Mouse (Mus musculus) activated CD4-positive, CD25-positive, alpha-beta regulatory T cell, adult 4 months (primary cell): ENCODE measurements around the gene Lhb. TPM values are rescaled to one million over a fixed set of nuclear protein-coding genes. Genes with fewer than 3 reads are reported as not detected.
"Not testable (repeated sequence)": the region's sequence is repeated elsewhere in the genome, so short reads cannot be mapped to it uniquely, and the experiment has no call there.

ENCODE experiments used
- ATAC-seq: one replicate; pipeline ENCODE4 v1.8.0; 2017
- polyA plus RNA-seq, 2 experiments: library from polyadenylated mRNA; unstranded; fragments of 100-300 nt; shearing (Covaris generic); gene quantifications; one replicate each; pipeline ENCODE4 v1.2.1; 2017

Lhb gene
- polyA plus RNA-seq, 2 experiments from 2014 or later, result not detected

DNA sequence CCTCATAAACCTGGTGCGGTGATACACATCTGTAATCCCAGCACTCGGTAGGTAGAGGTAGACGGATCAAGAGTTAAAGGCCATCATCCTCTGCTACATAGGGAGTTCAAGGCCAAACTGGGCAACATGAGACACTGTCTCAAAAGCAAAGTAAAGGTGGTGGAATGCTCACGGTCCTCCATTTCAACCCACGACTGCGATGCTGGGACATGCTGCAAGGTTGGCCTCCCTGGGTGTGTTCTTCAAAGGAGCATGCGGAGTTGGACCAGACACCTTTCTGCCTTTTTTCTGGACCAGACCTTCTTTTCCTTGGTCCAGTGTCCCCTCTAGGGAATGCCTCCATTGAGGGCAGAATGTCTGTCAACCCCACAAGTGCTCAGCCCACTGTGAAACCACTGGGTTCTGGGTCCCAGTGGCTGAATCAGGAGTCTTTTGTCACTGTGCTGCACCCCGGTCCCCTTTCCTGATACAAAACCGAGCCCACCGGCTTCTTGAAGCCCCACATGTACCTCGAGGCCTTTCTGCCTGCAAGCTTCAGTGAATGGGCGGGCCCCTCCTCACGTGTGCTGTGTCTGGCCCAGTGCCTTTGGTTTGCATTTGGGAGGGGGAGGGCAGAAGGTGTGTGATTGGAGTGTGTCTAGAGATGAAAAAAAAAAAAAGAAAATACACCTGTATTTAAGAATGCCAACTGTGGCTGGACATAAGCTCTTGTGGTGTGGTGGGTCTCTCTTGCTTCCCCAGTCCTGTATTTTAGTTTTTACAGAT, 35.5 kb downstream of the Lhb start:
- no peak for ATAC-seq

- no peak for ATAC-seq
These were observed 36.1 kb downstream of the Lhb start for GRCm38 (mm10) chr7:45456721-45457203.

DNA sequence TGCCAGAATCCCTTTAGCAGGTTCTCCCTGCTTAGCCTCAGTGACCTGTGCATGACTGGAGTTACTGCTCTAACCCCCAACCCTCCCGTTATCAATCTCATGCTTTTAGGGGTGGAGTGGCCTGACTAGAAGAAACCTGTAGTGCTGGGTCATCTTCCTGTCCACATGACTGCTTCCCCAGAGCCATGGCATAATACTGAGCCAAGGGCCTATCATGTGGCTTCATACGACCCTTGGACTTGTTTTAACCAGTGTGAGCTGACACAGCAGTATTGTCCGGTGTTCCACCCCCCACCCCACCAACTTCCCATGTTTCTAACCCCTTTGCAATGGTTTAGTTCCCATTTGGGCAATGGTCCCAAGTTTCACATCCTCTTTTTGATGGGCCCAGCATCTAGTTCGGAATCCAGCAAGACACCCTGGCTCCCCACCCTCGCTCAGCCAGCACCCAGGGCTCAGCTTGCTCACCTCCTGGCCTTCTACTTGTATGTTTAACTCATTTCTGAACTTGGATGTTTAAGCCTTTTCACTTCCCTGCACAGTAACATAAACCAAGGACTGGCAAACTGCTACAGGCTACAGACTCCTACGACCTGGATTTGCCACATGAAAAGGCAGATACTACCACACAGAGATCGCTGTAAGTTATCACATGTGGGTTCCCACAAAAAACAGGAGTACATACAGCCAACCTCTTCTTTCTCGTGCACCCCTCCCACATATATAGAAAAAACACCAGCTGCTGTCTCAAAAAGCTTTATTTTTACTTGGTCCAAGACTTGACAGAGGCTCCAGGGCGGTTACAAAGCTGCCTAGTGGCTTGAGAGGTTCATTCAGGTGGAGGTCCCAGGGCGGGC, 36.8 kb downstream of the Lhb start:
- no peak for ATAC-seq

DNA sequence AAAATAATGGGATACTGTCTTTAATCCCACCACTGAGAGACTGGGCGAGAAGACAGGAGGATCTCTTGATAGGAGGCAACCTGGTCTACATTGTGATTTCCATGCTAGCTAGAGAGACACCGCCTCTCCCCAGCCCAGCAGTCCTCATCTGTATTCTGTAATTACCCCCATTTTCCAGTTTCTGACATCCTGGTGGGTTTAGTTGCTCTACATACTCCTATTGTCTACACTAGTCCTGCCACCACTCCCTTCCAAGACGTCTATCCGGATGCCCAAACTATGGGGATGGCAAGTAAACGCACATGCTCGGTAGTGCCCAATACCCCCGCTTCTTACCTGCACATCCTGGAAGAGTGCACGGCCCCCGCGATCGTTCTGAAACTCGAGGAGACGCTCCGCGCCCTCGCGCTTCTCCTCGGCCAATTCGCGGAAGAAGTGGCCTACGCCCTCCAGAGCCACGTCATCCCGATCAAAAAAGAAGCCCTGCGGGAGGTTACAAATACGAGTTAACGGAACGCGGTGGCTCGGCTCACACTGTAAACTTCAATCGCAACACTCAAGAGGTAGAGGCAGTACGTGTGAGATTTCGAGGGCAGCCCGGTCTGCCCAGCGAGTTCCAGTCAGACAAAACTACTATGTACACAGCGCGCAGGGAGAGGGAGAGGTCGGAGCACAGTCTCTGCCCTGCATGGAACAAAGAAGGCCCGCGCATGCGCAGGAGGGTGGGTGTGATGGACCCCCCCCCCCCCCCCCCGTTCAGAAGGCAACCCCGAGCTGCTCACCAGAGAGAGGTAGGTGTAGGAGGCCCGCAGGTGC, 38.3 kb downstream of the Lhb start:
- peak; percentile 45 for ATAC-seq

GRCm38 (mm10) chr7:45459564-45460140, 39.0 kb downstream of the Lhb start, which contains the start of gene Ftl1:
TSS of gene Ftl1 (minus strand) at chr7:45459884.
- peak; percentile 89 for ATAC-seq

DNA sequence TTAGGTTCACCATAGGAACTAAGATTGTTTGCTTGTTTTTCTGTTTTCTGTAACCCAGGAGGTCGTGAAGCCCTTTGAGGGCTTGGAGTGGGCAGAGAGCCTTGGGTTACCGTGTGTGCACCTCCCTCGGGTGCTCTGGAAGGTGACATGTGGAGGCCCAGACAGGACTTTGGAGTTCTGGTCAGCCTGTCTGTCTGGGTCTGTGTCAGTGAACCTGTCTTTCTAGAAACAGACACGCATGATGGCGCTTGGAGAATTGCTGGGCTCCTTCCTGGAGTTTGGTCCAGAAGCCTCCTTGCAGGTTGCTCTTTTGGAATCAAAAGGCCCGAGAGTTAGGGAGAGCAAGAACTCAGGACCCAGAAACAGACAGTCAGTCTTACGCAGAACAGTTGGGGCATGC, 39.8 kb downstream of the Lhb start:
- ATAC-seq, result no peak

DNA sequence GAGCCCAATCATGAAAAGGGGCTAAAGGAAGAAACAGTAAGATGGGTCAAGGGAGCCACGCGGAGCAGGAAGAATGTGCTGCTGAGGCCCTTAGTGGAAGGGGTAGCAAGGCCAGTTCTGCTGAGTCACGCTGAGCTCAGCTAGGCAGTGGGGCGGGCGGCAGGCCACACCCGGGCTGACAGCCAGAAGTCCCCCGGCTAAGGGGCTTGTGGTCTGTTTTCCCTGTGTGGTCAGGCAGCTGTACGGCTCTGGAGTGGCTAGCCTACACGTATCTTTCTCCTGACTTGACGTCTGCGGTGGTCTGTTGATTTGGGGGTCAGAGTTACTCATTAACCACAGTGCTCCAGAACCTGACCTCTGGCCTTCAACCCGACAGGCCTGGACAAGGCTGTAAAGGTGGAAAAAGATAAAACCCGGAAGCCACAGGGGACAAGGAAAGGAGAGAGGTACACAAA, 40.3 kb downstream of the Lhb start:
- ATAC-seq, result no peak

GRCm38 (mm10) chr7:45461326-45461725, 40.7 kb downstream of the Lhb start:
- no peak for ATAC-seq

GRCm38 (mm10) chr7:45461781-45462180, 41.2 kb downstream of the Lhb start:
- ATAC-seq, result no peak

DNA sequence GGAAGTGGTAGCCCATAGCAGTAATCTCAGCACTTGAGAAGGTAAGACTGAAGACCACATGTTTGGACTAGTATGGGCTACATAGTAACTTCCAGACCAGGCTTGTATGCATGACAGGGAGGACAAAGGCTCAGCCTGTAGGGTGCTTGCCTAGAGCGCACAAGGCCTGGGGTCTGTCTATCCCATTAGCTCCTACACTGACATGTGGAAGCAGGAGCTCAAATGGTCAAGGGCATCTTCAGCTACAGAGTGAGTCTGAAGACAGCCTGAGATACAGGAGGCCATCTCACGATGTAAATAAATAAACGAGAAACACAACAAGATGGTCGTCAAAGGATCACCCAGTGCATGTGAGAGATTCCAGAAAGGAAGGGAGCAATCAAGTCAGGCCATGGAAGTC, 41.7 kb downstream of the Lhb start:
- no peak for ATAC-seq

DNA sequence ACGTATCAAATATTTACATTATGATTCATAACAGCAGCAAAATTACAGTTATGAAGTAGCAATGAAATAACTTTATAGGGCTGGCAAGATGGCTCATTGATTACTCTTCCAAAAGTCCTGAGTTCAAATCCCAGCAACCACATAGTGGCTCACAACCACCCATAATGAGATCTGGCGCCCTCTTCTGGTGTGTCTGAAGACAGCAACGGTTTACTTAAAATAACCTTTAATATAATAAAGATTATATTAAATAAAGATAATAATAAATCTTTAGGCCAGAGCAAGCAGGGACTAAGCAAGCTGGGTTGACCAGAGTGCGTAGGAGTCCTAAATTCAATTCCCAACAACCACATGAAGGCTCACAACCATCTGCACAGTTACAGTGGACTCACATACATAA, 42.2 kb downstream of the Lhb start:
- ATAC-seq, result not testable (repeated sequence)

DNA sequence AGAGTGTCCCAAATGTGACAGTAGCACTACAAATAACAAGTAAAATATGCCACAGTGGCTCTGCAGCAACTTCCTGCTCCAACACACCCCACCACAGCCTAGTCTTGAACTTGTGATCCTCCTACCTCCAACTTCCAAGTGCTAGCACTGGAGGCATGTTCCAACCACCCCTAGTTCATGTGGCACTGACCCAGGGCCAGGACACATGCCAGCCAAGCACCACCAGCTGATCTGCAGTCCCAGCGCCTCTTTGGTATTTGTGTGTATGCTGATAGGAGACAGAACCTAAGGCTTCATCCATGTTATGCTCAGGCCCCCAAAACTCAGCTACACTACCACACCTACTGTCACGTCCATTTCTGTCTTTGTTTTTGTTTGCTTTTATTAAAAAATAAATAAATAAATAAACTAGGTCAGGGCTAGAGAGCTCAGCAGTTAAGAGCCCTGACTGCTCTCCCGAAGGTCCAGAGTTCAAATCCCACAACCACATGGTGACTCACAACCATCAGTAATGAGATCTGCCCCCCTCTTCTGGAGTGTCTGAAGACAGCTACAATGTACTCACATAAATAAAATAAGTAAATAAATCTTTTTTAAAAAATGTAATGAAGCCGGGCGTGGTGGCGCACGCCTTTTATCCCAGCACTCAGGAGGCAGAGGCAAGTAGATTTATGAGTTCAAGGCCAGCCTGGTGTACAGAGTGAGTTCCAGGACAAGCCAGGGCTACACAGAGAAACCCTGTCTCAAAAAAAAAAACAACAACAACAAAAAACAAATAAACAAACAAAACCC, 43.6 kb downstream of the Lhb start:
- ATAC-seq, result no peak

DNA sequence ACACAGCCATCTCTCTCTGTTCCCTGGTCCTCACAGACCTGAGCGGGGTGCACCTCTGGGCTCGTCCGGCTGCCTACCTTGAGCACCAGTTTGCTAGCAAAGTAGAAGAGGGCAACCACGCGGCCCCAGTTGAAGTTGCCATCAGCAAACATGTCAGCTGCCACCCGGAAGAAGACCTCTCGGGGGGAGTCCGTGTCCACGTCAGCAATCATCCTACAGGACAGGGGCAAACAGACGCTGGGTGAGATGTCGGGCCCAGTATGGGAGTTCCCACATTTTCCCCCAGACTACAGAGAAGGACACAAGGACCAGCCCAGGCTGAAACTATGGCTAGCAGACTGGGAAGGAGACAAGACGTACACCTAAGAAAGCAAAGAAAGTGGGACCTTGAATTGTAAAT, 44.5 kb downstream of the Lhb start:
- ATAC-seq, result no peak

DNA sequence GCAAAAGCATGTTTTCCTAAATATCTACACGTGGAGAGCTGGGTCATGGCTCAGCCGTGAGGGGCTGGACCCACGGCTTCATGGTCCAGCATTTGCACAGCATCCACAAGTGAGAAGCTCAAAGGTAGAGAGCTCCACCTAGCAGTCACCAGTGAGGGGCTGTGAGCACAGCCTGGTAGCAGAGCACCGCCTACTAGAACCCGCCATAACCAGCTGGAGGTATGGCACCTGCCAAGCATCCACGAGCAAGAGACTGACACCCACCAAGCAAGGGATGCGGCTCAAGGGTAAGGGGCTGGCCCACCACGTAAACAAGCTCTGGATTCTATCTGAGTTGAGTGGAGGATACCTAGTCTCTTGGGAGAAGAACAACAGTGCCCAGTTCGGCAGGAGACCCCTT, 44.9 kb downstream of the Lhb start:
- no peak for ATAC-seq

GRCm38 (mm10) chr7:45466283-45467089, 45.9 kb downstream of the Lhb start, which contains the start of gene Bax:
TSS of gene Bax (minus strand) at chr7:45466898.
- peak; percentile 74 for ATAC-seq

- peak; percentile 15 for ATAC-seq
These were observed 46.6 kb downstream of the Lhb start for GRCm38 (mm10) chr7:45467090-45467670.

DNA sequence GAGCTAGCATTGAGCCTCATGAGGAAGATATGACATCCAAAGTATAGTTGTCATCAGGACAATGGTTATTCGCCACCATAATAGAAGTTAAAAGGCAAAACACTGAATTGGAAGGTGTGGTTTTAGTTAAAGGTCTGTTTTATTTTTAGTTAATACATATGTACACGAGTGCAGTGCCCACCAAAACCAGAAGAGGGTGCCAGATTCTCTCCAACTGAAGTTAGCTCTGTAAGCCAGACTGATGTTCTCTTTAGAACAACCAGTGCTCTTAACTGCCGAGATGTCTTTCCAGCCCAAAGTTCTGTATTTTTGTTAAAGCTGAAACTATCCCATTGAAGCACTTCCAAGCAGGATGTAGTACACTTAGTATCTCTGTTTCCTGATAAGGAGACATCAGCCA, 50.2 kb downstream of the Lhb start:
- ATAC-seq, result peak; percentile 55
